Mouse (Mus musculus): ENCODE results near the gene Olfr1136. TPM values are rescaled to one million over a fixed set of nuclear protein-coding genes. Genes with fewer than 3 reads are reported as not detected.

Olfr1136 gene
- polyA plus RNA-seq (2017; shearing (Covaris generic)): not detected

GRCm38 (mm10) chr2:87693847-87694246, at the start of gene Olfr1136:
Gene Olfr1136 (minus strand): TSS chr2:87693947.

DNA sequence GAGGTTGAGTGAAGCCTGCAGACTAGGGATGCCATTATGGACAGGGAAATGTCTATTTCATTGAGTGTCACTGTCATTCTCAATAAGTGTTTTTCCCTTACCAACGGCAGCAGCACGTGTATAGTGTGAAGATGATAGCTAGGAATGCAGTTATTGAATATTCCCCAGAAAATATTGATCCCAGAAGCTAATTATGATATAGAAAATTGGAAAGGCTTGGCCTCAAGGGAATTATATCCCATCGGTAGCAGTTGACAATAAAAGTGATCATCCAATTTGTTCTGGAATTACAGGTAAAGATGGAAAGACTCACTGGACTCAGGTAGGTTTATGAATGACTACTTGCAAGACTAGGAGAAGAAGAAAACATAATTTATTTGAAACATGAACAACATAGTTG, 49.7 kb upstream of the Olfr1136 start, which contains the start of gene Olfr1140:
Gene Olfr1140, plus strand, starts transcription at position 301 of the 400 bp plus-strand sequence.

GRCm38 (mm10) chr2:87739878-87740277, 46.1 kb upstream of the Olfr1136 start, which contains the start of gene Olfr1138:
Gene Olfr1138 (minus strand): TSS chr2:87739978.

GRCm38 (mm10) chr2:87713079-87713478, 19.3 kb upstream of the Olfr1136 start, which contains the start of gene Olfr1137:
Gene Olfr1137 (minus strand): TSS chr2:87713179.

GRCm38 (mm10) chr2:87673564-87673963, 20.2 kb downstream of the Olfr1136 start, which contains the start of gene Olfr1135:
Gene Olfr1135 (minus strand): TSS chr2:87673664.

DNA sequence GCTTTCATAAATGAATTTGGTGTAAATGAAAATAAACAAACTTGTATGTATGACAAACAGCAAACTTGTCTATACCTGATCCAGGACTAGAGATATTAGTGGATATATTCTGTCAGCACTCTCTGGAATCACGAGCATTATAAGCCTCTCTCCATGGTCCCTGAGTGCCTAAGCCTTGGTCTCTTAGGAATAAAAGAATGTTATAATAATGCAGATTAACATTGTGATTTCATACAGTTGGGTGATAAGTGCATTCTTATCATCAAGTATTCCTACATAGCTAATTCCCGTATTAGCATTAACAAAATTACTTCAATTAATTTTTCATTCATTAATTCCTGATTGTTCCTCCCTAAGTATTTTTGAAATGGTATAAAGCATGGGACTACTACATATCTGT, 35.4 kb downstream of the Olfr1136 start, which contains the start of gene Olfr1134:
Gene Olfr1134, minus strand, starts transcription at position 101 of the 400 bp plus-strand sequence.

GRCm38 (mm10) chr2:87647274-87647673, 46.5 kb downstream of the Olfr1136 start, which contains the start of gene Olfr1133:
Gene Olfr1133 (minus strand): TSS chr2:87647374.

Other genes starting within 250 kb of the Olfr1136 start
- gene Olfr1126, start 240.0 kb downstream of the Olfr1136 start, polyA plus RNA-seq (2017; shearing (Covaris generic)): not detected
- not detected for gene Pramel7, start 196.9 kb downstream of the Olfr1136 start, polyA plus RNA-seq (2017; shearing (Covaris generic))
- gene Pramel6, start 187.4 kb downstream of the Olfr1136 start, polyA plus RNA-seq (2017; shearing (Covaris generic)): not detected
- not detected for gene Olfr153, start 162.2 kb downstream of the Olfr1136 start, polyA plus RNA-seq (2017; shearing (Covaris generic))
- gene Olfr1128, start 148.4 kb downstream of the Olfr1136 start, polyA plus RNA-seq (2017; shearing (Covaris generic)): not detected
- gene Olfr1129, start 120.0 kb downstream of the Olfr1136 start, polyA plus RNA-seq (2017; shearing (Covaris generic)): not detected
- gene Olfr1130, start 87.7 kb downstream of the Olfr1136 start, polyA plus RNA-seq (2017; shearing (Covaris generic)): not detected
- gene Olfr1131, start 66.8 kb downstream of the Olfr1136 start, polyA plus RNA-seq (2017; shearing (Covaris generic)): not detected
- not detected for gene Olfr1132, start 56.4 kb downstream of the Olfr1136 start, polyA plus RNA-seq (2017; shearing (Covaris generic))
- not detected for gene Olfr1133, start 46.6 kb downstream of the Olfr1136 start, polyA plus RNA-seq (2017; shearing (Covaris generic))
- gene Olfr1134, start 35.5 kb downstream of the Olfr1136 start, polyA plus RNA-seq (2017; shearing (Covaris generic)): not detected
- gene Olfr1135, start 20.3 kb downstream of the Olfr1136 start, polyA plus RNA-seq (2017; shearing (Covaris generic)): not detected
- gene Olfr1137, start 19.2 kb upstream of the Olfr1136 start, polyA plus RNA-seq (2017; shearing (Covaris generic)): not detected
- not detected for gene Olfr1138, start 46.0 kb upstream of the Olfr1136 start, polyA plus RNA-seq (2017; shearing (Covaris generic))
- gene Olfr1140, start 49.8 kb upstream of the Olfr1136 start, polyA plus RNA-seq (2017; shearing (Covaris generic)): not detected
- not detected for gene Olfr1141, start 60.0 kb upstream of the Olfr1136 start, polyA plus RNA-seq (2017; shearing (Covaris generic))
- gene Olfr152, start 85.5 kb upstream of the Olfr1136 start, polyA plus RNA-seq (2017; shearing (Covaris generic)): not detected
- not detected for gene Olfr1143, start 106.6 kb upstream of the Olfr1136 start, polyA plus RNA-seq (2017; shearing (Covaris generic))
- not detected for gene Olfr1145, start 115.9 kb upstream of the Olfr1136 start, polyA plus RNA-seq (2017; shearing (Covaris generic))
- gene Olfr1148, start 136.6 kb upstream of the Olfr1136 start, polyA plus RNA-seq (2017; shearing (Covaris generic)): not detected
- gene Olfr1150-ps1, start 150.0 kb upstream of the Olfr1136 start, polyA plus RNA-seq (2017; shearing (Covaris generic)): not detected
- gene Olfr1151, start 161.9 kb upstream of the Olfr1136 start, polyA plus RNA-seq (2017; shearing (Covaris generic)): not detected
- not detected for gene Olfr1152, start 172.5 kb upstream of the Olfr1136 start, polyA plus RNA-seq (2017; shearing (Covaris generic))
- gene Olfr1153, start 201.0 kb upstream of the Olfr1136 start, polyA plus RNA-seq (2017; shearing (Covaris generic)): not detected
- not detected for gene Olfr1154, start 211.2 kb upstream of the Olfr1136 start, polyA plus RNA-seq (2017; shearing (Covaris generic))

Data from inflammation-experienced regulatory T-cells, adult 16 weeks (primary cell).